Mouse (Mus musculus): ENCODE measurements around the gene Abhd17b. TPM values are rescaled to one million over a fixed set of nuclear protein-coding genes. Genes with fewer than 3 reads are reported as not detected.
A peak's percentile ranks its signal among the peaks of the same experiment; 100 is the strongest.

The Abhd17b gene
- polyA plus RNA-seq, 1 experiment, result 30.7 TPM

GRCm38 (mm10) chr19:21723911-21724655, 71.1 kb downstream of the Abhd17b start:
- no peak overlapping the region for H3K4me3 ChIP-seq (ENCODE audit: insufficient read depth, low read length)
- peak overlapping the region; percentile 64 for H3K27ac ChIP-seq (ENCODE audit: insufficient read depth, low read length)
- no peaks in the 10 kb centered on the region for H3K4me1 ChIP-seq (ENCODE audit: control insufficient read depth, insufficient read depth, low read length)
- no peak for TF ChIP-seq CTCF (IDR thresholded peaks at IDR 0.05; ENCODE audit: extremely low read depth, insufficient read depth, low read length)
- no peak for TF ChIP-seq POLR2A (IDR thresholded peaks at IDR 0.05; ENCODE audit: extremely low read depth, insufficient read depth, low read length)

DNA sequence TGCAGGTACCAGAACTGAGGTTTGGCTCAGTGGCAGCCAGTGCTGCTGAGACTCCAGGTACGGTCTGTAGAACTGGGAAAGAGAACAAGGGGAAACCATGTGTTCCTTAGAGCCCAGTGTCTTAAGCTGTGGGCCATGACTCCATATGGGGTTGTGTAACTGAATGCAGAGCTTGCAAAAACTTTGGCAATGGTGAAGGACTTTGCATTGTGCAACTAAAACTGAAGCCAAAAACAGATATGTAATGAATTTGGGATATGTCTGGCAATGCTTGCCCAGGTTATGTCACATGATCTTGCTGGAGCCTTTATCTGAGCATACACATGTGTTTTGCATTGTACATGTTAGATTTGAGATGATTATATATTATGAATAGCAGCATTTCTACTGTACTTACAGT, 72.2 kb downstream of the Abhd17b start:
- TF ChIP-seq CTCF (IDR thresholded peaks at IDR 0.05; ENCODE audit: extremely low read depth, insufficient read depth, low read length), result no peak
- TF ChIP-seq POLR2A (IDR thresholded peaks at IDR 0.05; ENCODE audit: extremely low read depth, insufficient read depth, low read length), result no peak
- peak overlapping the region; percentile 35; the same call in 1 of the 2 replicates for H3K27ac ChIP-seq (ENCODE audit: insufficient read depth, low read length)
- no peak overlapping the region for H3K4me3 ChIP-seq (ENCODE audit: insufficient read depth, low read length)
- no peaks in the 10 kb centered on the region for H3K4me1 ChIP-seq (ENCODE audit: control insufficient read depth, insufficient read depth, low read length)

GRCm38 (mm10) chr19:21727081-21727480, 74.1 kb downstream of the Abhd17b start:
- no peak overlapping the region for H3K4me3 ChIP-seq (ENCODE audit: insufficient read depth, low read length)
- no peak overlapping the region for H3K27ac ChIP-seq (ENCODE audit: insufficient read depth, low read length)
- H3K4me1 ChIP-seq (ENCODE audit: control insufficient read depth, insufficient read depth, low read length), result no peaks in the 10 kb centered on the region
- TF ChIP-seq CTCF (IDR thresholded peaks at IDR 0.05; ENCODE audit: extremely low read depth, insufficient read depth, low read length) (no peak), POLR2A (IDR thresholded peaks at IDR 0.05; ENCODE audit: extremely low read depth, insufficient read depth, low read length) (no peak)

DNA sequence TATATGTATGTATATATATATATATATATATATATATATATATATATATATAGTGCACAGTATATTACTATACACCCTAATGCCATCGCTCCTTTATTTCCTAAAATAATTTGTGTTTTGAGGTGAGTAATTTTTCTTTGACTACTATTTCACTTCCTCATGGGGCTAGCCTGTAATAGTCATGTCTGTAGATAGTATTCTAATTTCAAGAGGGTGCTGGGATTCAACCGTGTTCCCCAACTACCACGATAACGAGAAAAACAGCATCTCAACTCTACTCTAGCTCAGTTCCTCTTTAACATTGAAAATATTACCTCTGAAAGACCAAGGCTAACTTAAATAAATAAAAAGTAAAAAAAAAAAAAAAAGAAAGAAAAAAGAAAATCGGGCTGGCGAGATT, 75.4 kb downstream of the Abhd17b start:
- Histone ChIP-seq H3K27ac (ENCODE audit: insufficient read depth, low read length) (no peak overlapping the region), H3K4me3 (ENCODE audit: insufficient read depth, low read length) (no peak overlapping the region), H3K4me1 (ENCODE audit: control insufficient read depth, insufficient read depth, low read length) (no peaks in the 10 kb centered on the region)
- TF ChIP-seq CTCF (IDR thresholded peaks at IDR 0.05; ENCODE audit: extremely low read depth, insufficient read depth, low read length), result no peak
- TF ChIP-seq POLR2A (IDR thresholded peaks at IDR 0.05; ENCODE audit: extremely low read depth, insufficient read depth, low read length), result no peak

GRCm38 (mm10) chr19:21731887-21732286, 78.9 kb downstream of the Abhd17b start:
- Histone ChIP-seq H3K4me1 (ENCODE audit: control insufficient read depth, insufficient read depth, low read length) (no peaks in the 10 kb centered on the region), H3K27ac (ENCODE audit: insufficient read depth, low read length) (no peak overlapping the region), H3K4me3 (ENCODE audit: insufficient read depth, low read length) (no peak overlapping the region)
- TF ChIP-seq POLR2A (IDR thresholded peaks at IDR 0.05; ENCODE audit: extremely low read depth, insufficient read depth, low read length) (no peak), CTCF (IDR thresholded peaks at IDR 0.05; ENCODE audit: extremely low read depth, insufficient read depth, low read length) (no peak)

DNA sequence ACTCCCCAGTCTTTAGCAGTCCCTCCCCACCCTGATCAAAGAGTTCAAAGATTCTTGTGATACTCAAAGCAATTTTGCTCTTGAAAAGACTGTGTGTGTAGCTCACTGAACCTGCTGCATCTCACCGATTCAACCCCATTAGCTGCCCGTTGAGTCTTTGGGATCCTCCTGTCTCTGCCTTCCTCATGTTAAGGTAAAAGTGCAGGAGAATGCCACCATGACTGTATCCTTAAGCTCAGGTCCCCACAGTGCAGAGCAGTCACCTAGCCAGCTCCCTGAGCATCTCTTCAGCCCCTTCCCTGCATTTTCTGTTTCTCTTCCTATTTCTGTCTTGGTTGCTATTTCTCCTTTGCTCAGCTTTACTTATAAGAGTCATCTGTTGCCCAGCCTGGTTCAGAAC, 80.2 kb downstream of the Abhd17b start:
- TF ChIP-seq CTCF (IDR thresholded peaks at IDR 0.05; ENCODE audit: extremely low read depth, insufficient read depth, low read length) (no peak), POLR2A (IDR thresholded peaks at IDR 0.05; ENCODE audit: extremely low read depth, insufficient read depth, low read length) (no peak)
- Histone ChIP-seq H3K4me3 (ENCODE audit: insufficient read depth, low read length) (no peak overlapping the region), H3K27ac (ENCODE audit: insufficient read depth, low read length) (no peak overlapping the region), H3K4me1 (ENCODE audit: control insufficient read depth, insufficient read depth, low read length) (no peaks in the 10 kb centered on the region)

GRCm38 (mm10) chr19:21734112-21734511, 81.1 kb downstream of the Abhd17b start:
- Histone ChIP-seq H3K4me3 (ENCODE audit: insufficient read depth, low read length) (no peak overlapping the region), H3K27ac (ENCODE audit: insufficient read depth, low read length) (no peak overlapping the region), H3K4me1 (ENCODE audit: control insufficient read depth, insufficient read depth, low read length) (no peaks in the 10 kb centered on the region)
- TF ChIP-seq CTCF (IDR thresholded peaks at IDR 0.05; ENCODE audit: extremely low read depth, insufficient read depth, low read length) (peak; percentile 28; the same call in 1 of the 2 replicates), POLR2A (IDR thresholded peaks at IDR 0.05; ENCODE audit: extremely low read depth, insufficient read depth, low read length) (no peak)

Other genes starting within 250 kb of the Abhd17b start
- gene Gda, start 179.7 kb upstream of the Abhd17b start, polyA plus RNA-seq (2012; rRNA removed), result 75.1 and 79.4 TPM in 2 replicates
- gene 1110059E24Rik, start 209 bp upstream of the Abhd17b start, polyA plus RNA-seq (2012; rRNA removed), result 22.9 and 25.2 TPM in 2 replicates
- 5.3 and 5.6 TPM in 2 replicates for gene Cemip2, start 125.2 kb downstream of the Abhd17b start, polyA plus RNA-seq (2012; rRNA removed)